Mouse (Mus musculus) testis, postnatal 14 days (tissue): Measurements from ENCODE around the gene 1110008P14Rik.

Experiments
- DNase-seq: peaks from one replicate; pipeline ENCODE4 v3.0.0; 2021; ENCODE audit warnings: low spot score

Gene 1110008P14Rik

DNA sequence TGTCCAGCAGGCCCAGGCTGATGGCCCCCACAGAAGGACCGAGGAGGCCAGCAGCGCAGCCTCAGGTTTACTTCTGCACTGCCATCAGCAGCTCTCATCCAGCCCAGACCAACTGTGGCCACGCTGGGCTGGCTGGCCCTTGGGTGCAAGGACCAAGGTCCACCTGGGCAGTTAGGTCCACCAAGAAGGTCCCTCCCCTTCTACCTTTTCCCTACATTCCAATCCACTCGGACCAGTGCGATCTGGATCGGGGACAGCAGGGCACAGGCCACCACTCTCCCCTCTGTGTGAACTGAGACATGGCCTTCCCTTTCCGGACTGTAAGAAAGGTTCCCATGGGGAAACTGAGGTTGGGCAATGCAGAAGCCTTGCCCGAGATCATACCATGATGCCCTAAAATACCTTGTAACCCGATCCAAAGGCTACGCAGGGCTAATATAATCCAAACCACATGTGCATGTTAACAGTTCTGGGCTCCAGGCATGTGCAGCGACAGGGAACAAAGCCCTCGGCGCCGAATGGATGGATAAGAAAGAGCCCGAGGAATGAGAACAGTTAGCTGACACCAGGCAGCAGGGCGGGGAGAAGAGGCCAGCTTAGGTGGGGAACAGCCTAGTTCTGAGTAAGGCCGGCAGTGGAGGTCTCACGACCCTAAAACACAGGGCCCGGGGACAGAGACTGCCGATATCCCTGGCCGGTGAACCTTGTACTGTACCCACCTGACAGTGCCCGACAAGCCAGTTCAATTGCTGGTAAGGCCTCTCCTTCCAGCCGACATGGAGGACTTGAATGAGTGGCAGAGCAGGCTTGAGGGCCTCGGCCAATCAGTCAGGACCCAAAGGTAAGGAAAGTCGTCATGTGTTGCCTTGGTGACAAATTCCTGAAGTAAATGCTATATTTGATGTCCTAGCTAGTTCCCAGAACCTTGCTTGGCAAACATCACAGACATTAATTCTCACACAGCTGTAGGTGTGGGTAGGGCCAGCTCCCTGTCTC, 27.0 kb upstream of the 1110008P14Rik start:
- DNase-seq: no peak

DNA sequence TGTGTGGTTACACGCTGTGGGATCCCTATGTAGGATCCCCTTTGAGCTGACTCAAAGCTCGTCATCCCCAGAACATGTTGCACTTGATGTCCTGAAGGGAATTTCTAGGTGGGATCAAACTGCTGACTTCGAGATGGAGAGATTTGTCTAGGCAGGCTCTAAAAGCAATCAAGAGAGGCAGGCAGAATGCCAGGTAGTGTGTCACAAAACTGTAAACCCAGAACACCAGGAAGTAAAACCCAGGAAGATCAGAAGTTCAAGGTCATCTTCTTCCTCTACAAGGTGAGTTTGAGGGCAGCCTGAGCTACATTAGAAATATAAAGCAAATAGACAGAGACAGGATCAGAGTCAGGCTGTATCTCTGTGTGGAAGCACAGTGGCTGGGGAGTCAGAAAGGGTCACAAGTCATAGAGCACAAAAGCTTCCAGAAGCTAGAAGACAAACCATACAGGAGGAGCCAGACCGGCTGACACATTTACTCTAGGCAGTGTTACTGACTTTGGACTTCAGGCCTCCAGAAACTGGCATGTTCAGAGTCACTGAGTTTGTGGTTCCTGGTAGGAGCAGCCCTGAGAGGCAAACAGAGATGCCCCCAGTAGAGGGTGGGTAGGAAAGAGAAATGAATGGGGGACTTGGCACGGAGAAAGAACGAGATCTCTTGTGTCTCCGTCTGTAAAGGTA, 25.5 kb upstream of the 1110008P14Rik start:
- DNase-seq: no peak

GRCm38 (mm10) chr2:32404663-32405062, 22.9 kb upstream of the 1110008P14Rik start:
- peak; percentile 84 for DNase-seq

DNA sequence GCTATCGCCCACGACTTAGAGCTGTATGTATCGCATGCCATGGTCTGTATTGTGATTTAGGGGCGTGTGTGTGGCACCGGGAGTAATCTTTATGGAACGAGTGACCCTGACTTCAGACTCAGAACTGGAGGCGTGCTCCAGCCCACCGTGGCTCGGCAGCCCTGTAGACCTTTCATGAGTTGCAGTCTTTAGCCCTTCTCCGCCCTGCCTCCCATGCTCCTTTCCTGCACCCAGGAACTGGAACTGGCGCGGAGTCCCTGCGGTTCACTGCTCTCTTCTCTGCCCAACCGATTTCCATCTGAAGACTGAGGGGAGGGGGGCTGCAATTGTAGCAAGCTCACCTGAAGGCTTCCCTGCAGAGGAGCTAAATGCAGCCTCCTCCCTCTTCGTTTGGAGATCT, 15.0 kb upstream of the 1110008P14Rik start:
- no peak for DNase-seq

- peak; percentile 92 for DNase-seq
Measured at GRCm38 (mm10) chr2:32395946-32396621, 14.3 kb upstream of the 1110008P14Rik start.

DNA sequence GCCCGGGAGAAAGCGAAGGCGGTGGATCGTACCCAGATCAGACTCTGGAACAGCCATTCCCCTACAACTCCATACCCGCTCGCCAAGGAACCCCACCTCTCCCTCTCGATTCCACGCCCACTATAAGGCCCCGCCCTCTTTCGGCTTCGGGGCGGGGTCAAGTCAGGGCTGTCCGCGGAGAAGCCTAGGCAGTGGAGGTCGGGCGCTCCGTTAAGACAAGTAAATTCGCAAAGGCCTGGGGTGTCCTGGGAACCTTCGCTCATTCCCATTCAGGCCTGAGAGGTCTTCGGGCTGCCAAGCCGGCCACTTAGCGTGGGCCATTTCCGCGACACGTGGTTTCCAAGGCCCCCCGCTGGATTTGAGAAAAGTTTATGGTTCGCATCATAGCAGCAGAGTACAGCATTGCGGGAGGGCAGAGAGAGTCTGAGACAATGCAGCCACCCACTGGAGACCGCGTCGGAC, 13.8 kb upstream of the 1110008P14Rik start, which contains the start of gene Ptges2:
Ptges2 (plus strand) TSS at position 413 of the 462 bp plus-strand sequence.
- peak; percentile 90 for DNase-seq

- DNase-seq: no peak
Measured at GRCm38 (mm10) chr2:32394973-32395372, 13.2 kb upstream of the 1110008P14Rik start.

DNA sequence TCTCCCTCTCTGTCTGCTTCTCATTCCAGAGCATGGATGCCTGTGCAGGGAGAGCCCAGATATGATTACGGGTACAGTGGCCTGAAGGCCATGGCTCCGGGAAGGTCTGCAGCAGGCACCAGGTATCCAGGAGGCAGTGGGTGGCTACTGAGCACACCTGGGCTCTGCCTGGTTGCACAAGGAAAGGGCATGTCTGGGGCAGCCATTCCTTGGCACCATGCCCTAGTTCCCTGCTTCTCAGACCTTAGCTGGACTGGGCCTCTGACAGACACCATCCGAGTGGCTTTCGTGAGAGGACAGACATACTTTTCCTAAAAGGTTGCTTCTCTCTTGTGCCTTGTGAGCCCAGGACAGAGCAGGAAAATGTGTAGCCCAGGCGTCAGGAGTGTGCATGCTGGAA, 10.3 kb upstream of the 1110008P14Rik start:
- DNase-seq: no peak

DNA sequence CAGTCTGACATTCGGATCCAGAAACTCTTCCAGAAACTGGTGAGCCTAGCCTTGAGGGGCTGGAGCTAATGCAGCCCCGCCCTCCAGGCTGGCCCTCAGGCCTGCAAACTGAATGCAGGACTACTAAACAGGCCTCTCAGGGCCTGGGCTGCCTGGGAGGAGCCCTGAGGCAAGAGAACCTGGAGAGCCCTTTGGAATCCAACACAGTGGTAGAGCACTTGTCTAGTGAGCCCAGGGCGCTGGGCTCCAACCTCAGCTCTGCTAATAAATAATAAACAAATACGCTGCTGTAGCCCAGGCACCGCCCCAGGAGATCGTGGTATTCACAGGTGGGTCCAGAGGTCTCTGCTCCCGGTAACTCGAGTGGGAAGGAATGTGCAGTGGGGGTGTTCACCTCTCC, 9.1 kb upstream of the 1110008P14Rik start:
- no peak for DNase-seq

DNA sequence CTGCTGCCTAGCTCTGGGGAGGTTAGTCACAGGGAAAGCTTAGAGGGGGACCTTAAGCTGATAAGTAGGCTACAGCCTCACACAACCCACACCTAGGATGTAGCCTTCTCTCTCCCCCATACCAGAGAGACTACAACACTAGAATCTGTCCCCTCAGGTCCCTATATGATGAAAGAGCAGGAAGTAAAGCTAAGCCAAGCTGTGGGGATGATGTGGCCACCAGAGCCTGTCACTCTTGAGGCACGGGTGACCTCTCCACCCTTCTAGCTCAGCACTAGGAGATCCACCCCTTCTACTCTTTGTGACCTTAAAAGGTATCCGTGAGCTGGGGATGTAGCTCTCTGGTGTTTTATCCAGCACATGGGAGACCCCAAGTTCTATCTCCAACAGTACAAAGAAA, 7.4 kb upstream of the 1110008P14Rik start:
- no peak for DNase-seq

- DNase-seq: no peak
Measured at GRCm38 (mm10) chr2:32387706-32388490, 6.2 kb upstream of the 1110008P14Rik start, which contains the start of gene Lcn2. TSS of gene Lcn2 (minus strand) at chr2:32388252.

DNA sequence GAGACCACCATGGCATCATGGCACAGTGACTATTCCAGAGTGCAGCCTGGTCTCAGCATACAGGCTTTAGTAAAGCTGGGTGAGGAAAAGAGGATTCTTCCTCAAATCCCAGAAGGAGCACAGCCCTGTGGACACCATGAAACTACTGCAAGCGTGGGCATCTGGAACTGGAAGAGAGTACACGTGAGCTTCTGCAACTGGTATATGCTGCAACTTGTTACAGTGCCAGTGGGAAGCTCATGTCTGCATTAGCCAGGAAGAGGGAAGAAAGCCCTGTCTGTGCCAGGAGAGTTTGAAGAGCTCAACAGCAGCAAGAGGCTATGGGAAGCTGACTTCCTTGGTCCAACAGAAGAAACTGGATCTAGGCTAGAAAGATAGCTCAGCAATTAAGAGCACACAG, 951 bp upstream of the 1110008P14Rik start:
- no peak for DNase-seq

- DNase-seq: peak; percentile 46
Measured at GRCm38 (mm10) chr2:32381141-32381774, 480 bp downstream of the 1110008P14Rik start.

DNA sequence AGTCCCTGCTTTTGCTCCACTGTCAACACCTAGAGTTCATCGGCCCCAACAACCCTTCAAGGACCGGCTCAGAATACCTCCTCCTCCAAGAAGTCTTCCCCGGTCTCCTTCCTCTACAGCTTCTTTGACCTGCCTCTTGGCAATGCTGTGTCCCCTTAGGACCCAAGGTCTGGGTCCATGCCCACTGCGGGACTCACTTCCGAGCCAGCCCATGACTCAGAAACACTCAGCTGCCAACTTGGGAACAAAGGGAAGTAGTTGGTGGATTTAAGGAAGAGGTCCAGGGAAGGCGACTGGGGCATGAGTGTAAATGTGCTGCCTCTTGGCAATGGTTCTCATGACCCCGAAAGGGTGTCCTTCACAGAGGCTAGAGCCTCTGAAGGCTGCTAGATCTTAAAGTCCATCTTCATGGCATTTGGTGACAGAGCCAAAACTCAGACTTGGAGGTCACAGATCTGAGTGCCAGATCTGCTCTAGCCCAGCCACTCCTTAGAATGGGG, 1.7 kb downstream of the 1110008P14Rik start:
- no peak for DNase-seq

DNA sequence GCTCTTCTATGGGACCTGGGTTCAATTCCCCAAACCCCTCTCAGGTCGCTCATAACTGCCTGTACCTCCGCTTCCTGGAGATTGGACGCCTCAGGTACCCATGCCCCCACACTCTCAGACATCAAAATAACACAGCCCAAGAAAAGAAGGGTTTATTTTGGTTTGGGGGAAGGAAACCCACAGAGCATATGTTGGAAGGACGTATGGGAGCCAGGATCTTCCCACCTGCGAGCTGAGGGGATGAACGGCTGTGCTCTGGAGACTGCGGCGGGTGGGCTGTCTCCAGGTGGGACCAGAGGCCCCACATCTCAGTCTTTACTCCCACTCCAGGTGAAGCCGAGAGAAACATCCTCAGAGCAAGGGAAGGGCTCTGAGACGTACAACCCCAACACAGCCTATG, 4.8 kb downstream of the 1110008P14Rik start:
- no peak for DNase-seq

DNA sequence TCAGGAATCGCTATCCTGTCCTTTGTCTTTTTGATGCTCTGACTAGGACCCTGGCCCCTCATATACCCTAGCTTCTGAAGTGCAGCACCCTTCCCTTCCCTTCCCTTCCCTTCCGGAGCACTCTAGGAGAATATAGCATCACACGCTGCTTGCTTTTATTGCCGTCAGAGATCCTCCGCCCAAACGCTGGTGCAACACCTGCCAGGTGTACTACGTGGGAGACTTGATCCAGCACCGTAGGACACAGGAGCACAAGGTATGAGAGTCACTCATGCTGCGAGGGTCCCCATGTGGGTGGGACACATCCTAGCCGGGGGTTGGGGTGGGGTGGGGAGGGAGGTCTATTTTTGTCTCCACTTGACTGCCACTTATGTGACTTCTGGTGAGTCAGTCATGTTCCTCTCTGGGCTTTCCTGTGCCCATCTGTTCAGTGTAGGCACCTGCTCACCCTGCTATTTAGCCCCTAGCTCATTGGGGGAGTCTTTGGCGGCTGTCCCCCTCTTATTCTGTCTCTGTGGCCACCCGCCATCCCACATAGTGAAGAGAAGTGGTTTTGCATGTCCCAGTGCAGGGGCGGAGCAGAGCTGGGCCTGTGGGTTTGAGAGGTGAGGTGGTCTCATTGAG, 6.3 kb downstream of the 1110008P14Rik start:
- no peak for DNase-seq

DNA sequence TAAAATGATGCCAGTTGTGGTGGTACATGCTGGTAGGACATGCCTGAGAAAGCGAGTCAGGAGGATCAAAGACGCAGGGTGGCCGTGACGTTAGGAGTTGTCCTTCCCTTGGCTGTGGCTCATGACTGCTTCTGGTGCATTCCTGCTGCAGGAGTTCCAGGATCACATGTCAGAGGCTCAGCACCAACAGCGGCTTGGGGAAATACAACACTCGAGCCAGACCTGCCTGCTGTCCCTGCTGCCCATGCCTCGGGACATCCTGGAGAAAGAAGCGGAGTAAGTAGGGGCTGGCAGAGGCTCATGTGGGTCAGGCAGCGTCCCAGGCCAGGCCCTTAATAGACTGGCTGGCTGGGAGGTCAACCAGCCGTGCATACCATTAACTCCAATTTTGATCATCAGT, 7.5 kb downstream of the 1110008P14Rik start:
- no peak for DNase-seq

- DNase-seq: no peak
Measured at GRCm38 (mm10) chr2:32367315-32367714, 14.4 kb downstream of the 1110008P14Rik start.

DNA sequence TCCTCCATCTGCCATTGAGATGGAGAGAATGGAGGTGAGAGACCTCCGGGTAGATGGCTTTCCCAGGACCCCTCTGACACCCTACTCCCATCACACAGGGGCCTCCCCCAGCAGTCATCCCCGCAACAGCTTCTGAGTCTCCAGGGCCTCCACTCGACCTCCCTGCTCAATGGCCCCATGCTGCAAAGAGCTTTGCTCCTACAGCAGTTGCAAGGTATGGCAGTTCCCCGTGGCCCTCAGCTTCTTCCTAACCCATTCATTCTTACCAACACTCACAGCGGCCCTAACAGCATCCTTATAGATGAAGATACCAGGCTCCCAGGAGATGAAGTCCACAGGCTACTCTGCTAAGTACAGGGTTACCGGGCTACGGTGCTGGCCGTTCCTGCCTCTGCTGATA, 17.6 kb downstream of the 1110008P14Rik start:
- DNase-seq: no peak

- DNase-seq: peak; percentile 43
Measured at GRCm38 (mm10) chr2:32363376-32364106, 18.2 kb downstream of the 1110008P14Rik start.
